Mouse (Mus musculus): Measurements from ENCODE around the gene Steap3.

DNA sequence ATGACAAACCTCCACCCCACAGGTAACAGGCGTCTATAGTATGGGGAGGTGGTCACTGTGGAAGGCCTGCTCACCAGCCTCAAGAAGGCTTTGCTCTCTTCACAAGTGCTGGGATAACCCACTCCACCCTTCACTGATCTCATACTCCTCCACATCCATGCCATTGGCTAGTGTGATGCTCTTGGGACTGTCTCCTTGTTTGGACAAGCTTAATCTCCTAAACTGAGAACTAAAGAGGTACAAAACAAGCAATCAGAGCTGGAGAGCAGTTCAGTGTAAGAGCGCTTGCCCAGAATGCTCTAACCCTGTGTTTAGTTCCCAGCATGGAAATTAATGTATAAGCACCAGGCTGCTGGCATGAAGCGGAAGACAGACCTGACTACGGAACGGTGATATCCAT lies 11.3 kb downstream of the Steap3 start:
- TF ChIP-seq CTCF (conservative IDR thresholded peaks at IDR 0.05; ENCODE audit: low read length) (no peak), NANOG (IDR thresholded peaks at IDR 0.05; ENCODE audit: borderline replicate concordance, low read length) (no peak), POU5F1 (IDR thresholded peaks at IDR 0.05; ENCODE audit: borderline replicate concordance, low read length) (no peak)
